Mouse (Mus musculus) C2C12 (cell line): ENCODE measurements around the gene Eif2s2. TPM values are rescaled to one million over a fixed set of nuclear protein-coding genes. Genes with fewer than 3 reads are reported as not detected.

Source experiments
- H3K27me3 ChIP-seq: one replicate; pipeline ENCODE4 v1.6.1; 2011; ENCODE audit not compliant: control insufficient read depth, insufficient read depth, insufficient read length
- H3K36me3 ChIP-seq: one replicate; pipeline ENCODE4 v1.6.1; 2011; ENCODE audit not compliant: control insufficient read depth, insufficient read depth
- H3K4me3 ChIP-seq: one replicate; pipeline ENCODE4 v1.5.1; 2011; ENCODE audit warnings: mild to moderate bottlenecking, control low read depth; ENCODE audit not compliant: poor library complexity, insufficient read depth, severe bottlenecking
- H3K79me2 ChIP-seq: one replicate; pipeline ENCODE4 v1.6.1; 2011; ENCODE audit not compliant: control insufficient read depth, insufficient read depth
- H3K79me3 ChIP-seq: one replicate; pipeline ENCODE4 v1.6.1; 2011; ENCODE audit warnings: low read depth, control low read depth
- H3ac ChIP-seq: one replicate; pipeline ENCODE3; 2011; ENCODE audit warnings: low read depth; ENCODE audit not compliant: control insufficient read depth, insufficient read length
- CEBPB ChIP-seq: IDR thresholded peaks from one replicate; pipeline ENCODE4 v1.6.1; 2011; ENCODE audit warnings: low read depth, mild to moderate bottlenecking, control low read depth, moderate library complexity
- CTCF ChIP-seq: IDR thresholded peaks from one replicate; pipeline ENCODE4 v1.5.1; 2011; ENCODE audit not compliant: control insufficient read depth, insufficient read depth, insufficient read length
- FOSL1 ChIP-seq: IDR thresholded peaks from one replicate; pipeline ENCODE4 v1.8.0; 2011; ENCODE audit warnings: mild to moderate bottlenecking, low read length; ENCODE audit not compliant: poor library complexity, insufficient read depth, severe bottlenecking
- MAX ChIP-seq: IDR thresholded peaks from one replicate; pipeline ENCODE4 v1.6.1; 2011; ENCODE audit warnings: mild to moderate bottlenecking, control low read depth
- MYOD1 ChIP-seq: IDR thresholded peaks from one replicate; pipeline ENCODE4 v1.6.1; 2011; ENCODE audit warnings: low read depth; ENCODE audit not compliant: control insufficient read depth, insufficient read length
- MYOG ChIP-seq: IDR thresholded peaks from one replicate; pipeline ENCODE4 v1.6.1; 2011; ENCODE audit not compliant: control insufficient read depth, insufficient read length; ENCODE audit errors: extremely low read depth
- USF1 ChIP-seq: IDR thresholded peaks from one replicate; pipeline ENCODE4 v1.6.1; 2011; ENCODE audit warnings: low read depth, mild to moderate bottlenecking, control low read depth, moderate library complexity
- polyA plus RNA-seq: library from polyadenylated mRNA; unstranded; fragments of >200 nt; fragmentation: generic; extraction: Trizol; gene quantifications from one replicate; pipeline ENCODE4 v1.2.1, GENCODE M21; 2012; ENCODE audit warnings: missing spikeins

Gene Eif2s2
- polyA plus RNA-seq, 1 experiment, result 91.2 TPM

- Histone ChIP-seq H3ac (no peak overlapping the region), H3K36me3 (peaks cover 86% of the 10 kb centered on the region), H3K79me2 (no peaks in the 10 kb centered on the region), H3K4me3 (no peak overlapping the region), H3K27me3 (no peaks in the 10 kb centered on the region), H3K79me3 (no peaks in the 10 kb centered on the region)
- no peak for TF ChIP-seq MYOG
- no peak for TF ChIP-seq MAX
- no peak for TF ChIP-seq FOSL1
- no peak for TF ChIP-seq USF1
- no peak for TF ChIP-seq CTCF
- no peak for TF ChIP-seq MYOD1
- no peak for TF ChIP-seq CEBPB
These were observed 24.6 kb downstream of the Eif2s2 start for GRCm38 (mm10) chr2:154868106-154868505.

- TF ChIP-seq USF1, result no peak
- no peak for TF ChIP-seq MYOG
- TF ChIP-seq CEBPB, result no peak
- no peak for TF ChIP-seq FOSL1
- TF ChIP-seq MAX, result no peak
- no peak for TF ChIP-seq MYOD1
- no peak for TF ChIP-seq CTCF
- no peak overlapping the region for H3ac ChIP-seq
- no peak overlapping the region for H3K4me3 ChIP-seq
- no peaks in the 10 kb centered on the region for H3K27me3 ChIP-seq
- H3K79me2 ChIP-seq, result peaks cover 9% of the 10 kb centered on the region
- H3K36me3 ChIP-seq, result peaks cover 87% of the 10 kb centered on the region
- peaks cover 2% of the 10 kb centered on the region for H3K79me3 ChIP-seq
These were observed 27.0 kb downstream of the Eif2s2 start for GRCm38 (mm10) chr2:154865696-154866095.

- Histone ChIP-seq H3K4me3 (no peak overlapping the region), H3K79me2 (peaks cover 29% of the 10 kb centered on the region), H3K36me3 (peaks cover 90% of the 10 kb centered on the region), H3K79me3 (peaks cover 7% of the 10 kb centered on the region), H3ac (no peak overlapping the region), H3K27me3 (no peaks in the 10 kb centered on the region)
- TF ChIP-seq USF1, result no peak
- no peak for TF ChIP-seq CTCF
- no peak for TF ChIP-seq FOSL1
- no peak for TF ChIP-seq MYOG
- TF ChIP-seq MAX, result no peak
- no peak for TF ChIP-seq CEBPB
- TF ChIP-seq MYOD1, result no peak
These were observed 29.1 kb downstream of the Eif2s2 start for GRCm38 (mm10) chr2:154863672-154864071.

GRCm38 (mm10) chr2:154855383-154855782, 37.4 kb downstream of the Eif2s2 start:
- no peak overlapping the region for H3K4me3 ChIP-seq
- H3K79me2 ChIP-seq, result peaks cover 100% of the 10 kb centered on the region
- TF ChIP-seq USF1, result no peak
- no peak for TF ChIP-seq MAX
- no peak for TF ChIP-seq FOSL1
- no peak for TF ChIP-seq CTCF
- TF ChIP-seq CEBPB, result no peak
- TF ChIP-seq MYOG, result no peak
- no peak for TF ChIP-seq MYOD1
- no peaks in the 10 kb centered on the region for H3K27me3 ChIP-seq
- H3K79me3 ChIP-seq, result peaks cover 65% of the 10 kb centered on the region
- H3ac ChIP-seq, result no peak overlapping the region
- H3K36me3 ChIP-seq, result peaks cover 45% of the 10 kb centered on the region

- H3K79me3 ChIP-seq, result peaks cover 86% of the 10 kb centered on the region
- peaks cover 35% of the 10 kb centered on the region for H3K36me3 ChIP-seq
- H3ac ChIP-seq, result no peak overlapping the region
- TF ChIP-seq MAX, result no peak
- no peak for TF ChIP-seq MYOD1
- no peak for TF ChIP-seq USF1
- TF ChIP-seq MYOG, result no peak
- no peak for TF ChIP-seq CEBPB
- no peak for TF ChIP-seq FOSL1
- TF ChIP-seq CTCF, result no peak
- H3K79me2 ChIP-seq, result peaks cover 100% of the 10 kb centered on the region
- no peaks in the 10 kb centered on the region for H3K27me3 ChIP-seq
- no peak overlapping the region for H3K4me3 ChIP-seq
These were observed 44.6 kb downstream of the Eif2s2 start for GRCm38 (mm10) chr2:154848086-154848485.

- Histone ChIP-seq H3ac (no peak overlapping the region), H3K36me3 (peaks cover 22% of the 10 kb centered on the region), H3K4me3 (no peak overlapping the region), H3K27me3 (no peaks in the 10 kb centered on the region), H3K79me3 (peaks cover 94% of the 10 kb centered on the region), H3K79me2 (peaks cover 100% of the 10 kb centered on the region)
- TF ChIP-seq CEBPB, result no peak
- no peak for TF ChIP-seq MYOG
- TF ChIP-seq FOSL1, result no peak
- TF ChIP-seq MYOD1, result no peak
- no peak for TF ChIP-seq USF1
- TF ChIP-seq CTCF, result no peak
- no peak for TF ChIP-seq MAX
These were observed 56.2 kb downstream of the Eif2s2 start for GRCm38 (mm10) chr2:154836537-154836936.
